Mouse (Mus musculus) gastrocnemius, postnatal 14 days (tissue): Measurements from ENCODE around the gene Secisbp2l. TPM values are rescaled to one million over a fixed set of nuclear protein-coding genes. Genes with fewer than 3 reads are reported as not detected.

Experiments
- DNase-seq: peaks from one replicate; pipeline ENCODE4 v3.0.0; 2021; ENCODE audit warnings: mixed read lengths
- intact Hi-C: fragments of 180-260 bp; cut with DNase I; formaldehyde crosslinking; loops from one replicate; pipeline ENCODE4 v1.15.1; 2025; ENCODE audit warnings: low total_unique reads
- long read RNA-seq, 2 experiments: library from polyadenylated mRNA; stranded (forward); transcript quantifications; one replicate each; pipeline ENCODE4 v2.0.0; 2021
- total RNA-seq, 2 experiments: library from RNA; stranded (reverse); gene quantifications; 2 replicates each; pipeline ENCODE4 v1.2.3; 2021

The Secisbp2l gene
- 10 to 100 TPM; 19.1 to 38.8 TPM for total RNA-seq
- long read RNA-seq, experiment 1, partial matches to known transcripts, result 0 of 1 reads
- long read RNA-seq, experiment 1, other reads (novel, unspliced or antisense), result 1 of 1 reads
- long read RNA-seq, experiment 2, full-length matches to known transcripts, result 1 of 6 reads
- long read RNA-seq, experiment 2, partial matches to known transcripts, result 1 of 6 reads
- long read RNA-seq, experiment 2, other reads (novel, unspliced or antisense), result 4 of 6 reads

DNA sequence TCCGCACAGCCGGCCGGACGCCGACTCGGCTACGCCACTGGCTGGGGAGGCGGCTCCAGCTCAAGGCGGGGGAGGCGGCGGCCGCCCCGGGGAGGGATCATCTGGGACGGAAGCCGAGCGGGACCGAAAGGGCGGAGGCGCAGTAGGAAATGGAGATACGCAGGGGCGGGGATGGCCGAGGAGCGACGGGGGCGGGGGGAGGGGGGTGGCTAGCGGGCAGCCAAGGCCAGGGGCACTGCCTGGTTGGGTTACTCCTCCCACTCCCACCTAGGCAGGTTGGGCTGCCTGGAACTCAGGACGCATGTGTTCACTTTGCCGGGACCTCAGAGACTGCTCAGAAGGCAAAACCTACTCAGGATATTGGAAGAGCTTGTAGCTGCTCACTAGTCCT is at the start of gene Secisbp2l:
TSS of gene Secisbp2l (minus strand) at position 152 of the 391 bp plus-strand sequence.
- DNase-seq, result peak; percentile 97
- intact Hi-C loops, result no loop called here

DNA sequence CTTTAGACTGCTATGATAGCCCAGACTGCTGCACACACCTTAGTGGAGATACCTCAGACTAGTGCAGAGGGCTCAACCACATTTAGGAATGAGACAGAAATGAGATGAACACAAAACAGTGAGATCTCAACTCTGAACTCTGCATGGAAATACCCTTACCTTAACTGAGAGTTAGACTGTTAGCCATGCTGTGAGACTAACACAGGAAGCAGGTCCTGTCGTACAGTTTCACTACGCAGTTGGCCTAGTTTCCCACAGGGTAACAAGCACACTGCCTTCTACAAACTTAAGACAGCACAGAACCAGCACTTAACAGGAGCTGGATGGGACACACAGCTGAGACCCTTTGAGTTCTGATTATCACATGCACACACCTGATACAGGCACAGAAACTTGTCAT is 47.3 kb upstream of the Secisbp2l start:
- no peak for DNase-seq
- intact Hi-C loops, result loop anchor here (10.0 kb wide), 1 partner anchor 65 kb away; no protein-coding TSS in a partner anchor

DNA sequence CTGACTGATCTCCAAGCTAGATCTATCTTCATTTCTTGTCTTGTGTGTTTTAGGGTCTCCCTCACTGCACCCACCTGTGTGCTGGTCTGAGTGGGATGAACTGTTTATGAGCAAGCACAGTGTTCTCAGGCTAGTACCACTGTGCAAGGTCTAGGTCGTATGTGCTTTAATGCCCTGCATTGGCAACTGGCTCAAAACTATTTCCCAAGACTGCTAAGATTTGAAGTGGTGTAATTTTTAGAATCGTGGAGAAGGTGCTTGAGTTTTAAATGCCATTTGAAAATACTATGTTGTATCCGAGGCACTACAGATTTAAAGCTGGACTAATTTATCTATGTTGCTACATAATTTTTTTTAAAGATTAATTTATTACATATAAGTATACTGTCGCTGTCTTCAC is 45.2 kb upstream of the Secisbp2l start:
- intact Hi-C loops, result no loop called here
- DNase-seq, result no peak

DNA sequence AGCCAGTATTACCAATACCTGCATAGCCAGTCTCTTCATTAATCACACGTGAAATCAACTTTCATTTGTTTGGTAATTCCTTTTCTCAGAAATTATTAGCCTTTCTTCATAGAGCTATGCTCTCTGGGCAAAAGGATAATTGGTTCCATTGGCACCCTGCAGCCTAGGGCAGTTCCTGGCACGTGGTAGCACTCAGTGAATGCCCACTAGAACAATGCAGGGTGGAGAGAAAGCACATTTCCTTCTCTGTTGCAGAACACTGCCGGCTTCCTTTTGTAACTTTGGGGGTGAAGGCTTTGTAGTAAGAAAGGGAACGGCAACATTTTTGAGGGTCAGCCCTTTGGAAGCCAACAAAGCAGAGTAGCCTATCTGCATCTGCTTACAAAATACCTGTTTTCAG is 43.5 kb upstream of the Secisbp2l start:
- no peak for DNase-seq
- intact Hi-C loops, result no loop called here

DNA sequence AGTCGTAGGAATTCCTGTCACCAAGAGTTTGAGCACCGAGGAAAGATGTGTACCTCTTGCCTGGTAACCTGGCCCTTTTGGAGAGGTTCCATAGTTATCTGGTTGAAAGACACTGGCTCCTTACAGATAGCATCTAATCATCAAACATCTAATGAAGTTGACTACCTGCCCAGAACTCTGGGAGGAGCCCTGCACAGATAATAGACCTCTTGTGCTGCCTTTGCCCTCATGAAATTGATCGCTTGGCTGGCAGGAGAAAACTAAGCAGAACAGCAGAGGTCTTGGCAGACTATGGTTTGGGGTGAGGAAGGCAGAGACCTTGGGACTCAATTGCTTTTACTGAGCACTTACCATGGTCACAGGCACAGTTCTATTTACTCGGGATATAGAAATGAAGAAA is 37.7 kb upstream of the Secisbp2l start:
- intact Hi-C loops, result no loop called here
- DNase-seq, result no peak

DNA sequence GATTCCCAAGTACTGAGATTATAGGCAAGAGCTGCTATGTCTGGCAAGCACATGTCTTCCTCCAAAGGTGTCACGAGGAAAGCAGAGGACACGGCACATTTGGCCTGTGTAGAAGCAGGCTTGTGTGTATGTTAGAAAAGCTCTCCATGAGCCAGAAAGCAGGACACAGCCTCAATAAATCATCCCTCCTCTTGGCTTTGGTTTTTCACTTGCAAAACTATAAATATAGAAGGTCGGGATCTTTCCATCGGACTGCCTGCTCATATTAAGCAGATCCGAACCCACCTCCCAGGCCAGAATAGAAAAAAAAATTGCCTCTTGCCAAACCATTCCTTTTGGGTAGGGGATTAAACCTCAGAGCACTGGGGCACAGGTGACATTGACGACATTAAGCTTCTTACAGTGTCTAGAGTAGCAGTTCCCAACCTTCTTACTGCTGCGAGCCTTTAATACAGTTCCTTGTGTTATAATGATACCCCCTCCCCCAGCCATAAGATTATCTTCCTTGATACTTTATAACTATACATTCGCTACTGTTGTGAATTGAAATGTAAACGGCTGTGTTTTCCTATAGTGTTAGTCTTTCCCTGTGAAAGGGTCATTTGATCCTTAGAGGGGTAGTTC is 31.4 kb upstream of the Secisbp2l start:
- intact Hi-C loops, result no loop called here
- no peak for DNase-seq

DNA sequence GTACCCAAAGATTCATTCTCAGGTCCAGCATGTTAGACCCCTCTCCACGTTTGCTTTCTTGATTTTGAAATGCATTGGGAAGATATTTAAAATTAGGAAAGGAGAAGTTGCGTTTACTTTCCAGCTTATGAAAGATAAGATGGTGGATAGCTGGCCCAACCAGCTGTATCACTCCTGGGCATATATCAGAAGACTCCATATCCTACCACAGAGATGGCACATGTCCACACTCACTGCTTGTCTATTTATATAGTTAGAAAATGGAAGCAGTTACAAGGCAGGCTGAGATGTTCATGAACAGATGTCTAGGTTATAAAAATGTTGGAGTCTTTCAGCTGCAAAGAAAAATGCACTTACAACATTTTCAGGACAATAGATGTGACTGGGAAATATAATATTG is 28.7 kb upstream of the Secisbp2l start:
- intact Hi-C loops, result no loop called here
- no peak for DNase-seq

DNA sequence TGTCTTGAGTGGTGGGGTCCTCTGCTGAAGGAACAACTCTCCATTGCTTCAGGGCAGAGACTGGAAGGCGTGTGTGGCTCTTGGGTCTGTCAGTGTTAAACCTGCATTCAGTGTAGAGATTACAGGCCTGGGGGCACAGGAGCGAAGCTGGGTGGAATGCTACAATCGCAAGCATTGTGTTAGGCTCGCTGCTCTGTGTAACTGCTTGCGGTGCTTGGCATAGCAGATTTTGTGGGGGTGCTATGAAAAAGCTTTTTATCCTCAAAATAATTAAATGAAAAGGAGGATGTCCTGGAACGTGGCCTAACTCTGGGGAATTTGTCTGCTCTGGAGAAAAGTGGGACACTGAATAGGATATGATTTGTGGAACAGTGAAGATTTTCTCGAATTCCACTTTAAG is 26.9 kb upstream of the Secisbp2l start:
- intact Hi-C loops, result no loop called here
- no peak for DNase-seq

DNA sequence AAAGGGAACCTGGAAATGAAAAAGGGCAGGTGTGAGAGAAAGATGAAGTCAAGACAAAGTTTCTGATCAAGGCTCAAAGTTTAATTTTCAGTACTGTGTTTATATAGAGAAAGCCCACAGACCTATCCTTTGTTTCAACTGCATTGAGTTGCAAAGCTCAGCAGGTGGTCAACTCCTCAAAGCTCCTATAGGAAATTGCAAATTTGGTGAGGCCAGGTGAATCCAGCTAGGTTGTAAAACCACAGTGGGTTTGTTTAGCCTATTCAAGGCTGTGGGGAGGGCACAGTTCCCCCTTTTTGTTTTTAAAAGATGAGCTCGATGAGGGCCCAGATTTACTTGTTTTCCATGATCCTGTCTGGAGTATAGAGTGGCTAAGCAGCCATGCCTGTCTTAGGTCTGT is 23.2 kb upstream of the Secisbp2l start:
- intact Hi-C loops, result no loop called here

DNA sequence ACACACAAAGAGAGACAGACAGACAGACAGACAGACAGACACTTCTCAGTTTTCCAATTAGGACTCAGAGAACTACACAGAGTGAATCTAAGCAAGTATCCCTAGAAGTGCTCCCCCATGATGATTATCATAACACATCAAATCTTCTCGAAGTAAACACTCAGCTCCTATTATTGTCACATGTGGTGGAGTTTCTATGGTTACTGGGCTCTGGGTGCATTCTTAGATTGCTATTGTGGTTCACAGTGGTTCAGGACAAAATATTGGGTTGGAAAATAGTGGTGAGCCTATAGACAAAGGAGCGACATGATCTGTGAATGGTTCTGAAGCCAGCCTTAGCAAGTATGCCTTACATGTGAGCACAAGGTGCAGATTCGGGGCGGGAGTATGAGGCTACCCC is 19.3 kb upstream of the Secisbp2l start:
- intact Hi-C loops, result no loop called here
- no peak for DNase-seq

More for the DNA sequence above, 23.2 kb upstream of the Secisbp2l start:
- DNase-seq, result no peak

DNA sequence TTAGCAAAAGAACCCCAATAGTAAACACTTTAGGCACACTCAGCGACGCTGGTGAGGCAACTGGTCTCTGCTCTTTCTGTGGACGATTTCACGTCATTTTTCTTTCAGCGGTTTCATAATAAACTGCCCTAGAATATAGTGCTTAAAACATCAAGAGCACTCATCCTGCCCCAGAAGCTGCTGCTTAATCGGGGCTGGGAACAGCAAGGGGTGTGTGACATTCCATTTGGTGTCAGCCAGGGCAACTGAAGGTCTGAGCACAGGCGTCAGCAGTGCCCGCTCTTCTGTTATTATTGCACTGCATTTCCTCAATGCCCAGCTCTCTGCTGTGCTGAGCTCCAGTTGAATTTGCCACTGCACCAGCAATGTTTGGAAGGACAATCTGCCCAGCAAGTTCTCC is 18.4 kb upstream of the Secisbp2l start:
- no peak for DNase-seq
- intact Hi-C loops, result no loop called here

DNA sequence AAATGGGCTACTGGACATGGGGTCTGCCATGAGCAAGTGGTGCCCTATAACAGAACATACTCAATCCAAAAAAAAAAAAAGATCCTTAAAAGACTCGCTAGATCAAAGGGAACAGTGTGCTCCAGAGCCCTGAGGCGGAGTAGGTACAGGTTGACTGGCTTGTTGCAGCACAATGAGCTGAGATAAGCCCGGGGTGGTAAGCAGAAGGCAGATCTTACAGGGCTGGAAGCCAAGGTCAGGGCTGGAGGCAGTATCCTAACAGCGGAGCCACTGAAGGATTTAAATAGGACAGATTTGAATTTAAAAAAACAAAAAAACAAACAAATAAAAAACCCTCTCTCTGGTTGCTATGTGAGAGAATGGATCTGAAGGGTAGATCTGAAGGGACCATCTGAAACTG is 17.8 kb upstream of the Secisbp2l start:
- no peak for DNase-seq
- intact Hi-C loops, result no loop called here

DNA sequence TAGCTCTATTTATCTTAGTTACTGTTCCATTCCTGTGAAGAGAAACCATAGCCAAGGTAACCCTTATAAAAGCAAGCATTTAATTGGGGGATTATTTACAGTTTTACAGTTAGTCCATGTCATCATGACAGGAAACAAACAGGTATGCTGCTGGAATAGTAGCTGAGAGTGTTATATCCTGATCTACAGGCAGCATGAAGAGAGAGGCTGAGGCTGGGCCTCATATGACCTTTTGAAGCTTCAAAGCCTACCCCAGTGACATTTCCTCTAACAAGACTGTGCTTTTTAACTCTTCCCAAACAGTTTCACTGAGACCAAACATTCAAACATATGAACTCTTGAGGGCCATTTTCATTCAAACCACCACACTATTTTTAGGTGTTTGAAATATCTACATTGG is 15.2 kb upstream of the Secisbp2l start:
- intact Hi-C loops, result no loop called here

DNA sequence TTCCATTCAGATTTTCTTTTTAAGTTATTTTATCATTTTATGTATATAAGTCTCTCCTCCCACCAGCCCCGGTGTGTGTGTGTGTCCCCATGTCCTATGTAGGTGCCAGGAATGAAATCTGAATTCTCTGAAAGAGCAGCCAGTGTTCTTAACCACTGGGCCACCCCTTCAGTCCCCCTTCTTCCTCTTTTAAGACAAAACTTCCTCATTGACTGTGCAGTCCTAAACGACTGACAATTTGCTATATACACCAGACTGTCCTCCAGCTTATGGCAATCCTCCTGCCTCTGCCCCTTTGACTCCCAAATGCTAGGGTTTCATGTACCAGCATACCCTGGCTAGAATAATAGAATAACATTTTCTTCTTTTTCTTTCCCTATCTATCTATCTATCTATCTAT is 12.4 kb upstream of the Secisbp2l start:
- intact Hi-C loops, result no loop called here
- no peak for DNase-seq

More for the DNA sequence above, 15.2 kb upstream of the Secisbp2l start:
- DNase-seq, result no peak

DNA sequence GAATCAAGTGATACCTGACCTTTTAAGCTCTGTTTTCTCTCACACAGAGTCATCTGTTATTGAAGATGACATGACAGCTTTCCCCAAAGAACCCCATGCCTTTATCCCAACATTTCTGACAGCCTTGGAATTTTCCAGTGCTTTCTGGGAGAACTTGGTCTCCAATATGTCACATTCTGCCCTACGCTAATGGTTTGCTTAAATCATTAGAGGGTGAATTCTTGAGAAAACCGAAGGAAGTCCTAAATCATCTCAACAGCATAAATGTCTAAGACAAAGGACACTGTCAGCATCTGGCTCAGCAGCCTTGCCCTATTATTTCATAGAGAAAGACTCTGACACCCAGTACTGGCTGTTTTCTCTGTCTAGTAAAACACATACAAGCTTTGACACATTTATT is 11.5 kb upstream of the Secisbp2l start:
- no peak for DNase-seq

DNA sequence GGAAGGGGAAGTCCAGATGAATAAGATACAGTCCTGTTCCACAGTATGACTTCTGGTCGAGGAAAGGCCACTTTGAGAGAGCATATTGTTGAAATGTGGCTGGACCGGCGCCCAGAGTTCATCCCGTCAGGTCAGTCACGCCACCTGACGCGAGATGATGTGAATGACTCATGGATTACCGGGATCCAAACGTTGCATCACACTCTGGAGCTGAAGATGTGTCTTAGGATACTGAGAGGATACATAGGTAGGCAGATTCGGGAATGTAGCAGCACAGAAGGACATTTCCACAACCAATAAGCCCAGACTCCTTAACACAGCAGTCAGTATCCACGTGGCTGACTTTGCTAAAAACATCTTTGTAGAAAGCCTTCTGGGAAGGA is 10.2 kb upstream of the Secisbp2l start:
- intact Hi-C loops, result no loop called here
- no peak for DNase-seq

More for the DNA sequence above, 11.5 kb upstream of the Secisbp2l start:
- intact Hi-C loops, result no loop called here

DNA sequence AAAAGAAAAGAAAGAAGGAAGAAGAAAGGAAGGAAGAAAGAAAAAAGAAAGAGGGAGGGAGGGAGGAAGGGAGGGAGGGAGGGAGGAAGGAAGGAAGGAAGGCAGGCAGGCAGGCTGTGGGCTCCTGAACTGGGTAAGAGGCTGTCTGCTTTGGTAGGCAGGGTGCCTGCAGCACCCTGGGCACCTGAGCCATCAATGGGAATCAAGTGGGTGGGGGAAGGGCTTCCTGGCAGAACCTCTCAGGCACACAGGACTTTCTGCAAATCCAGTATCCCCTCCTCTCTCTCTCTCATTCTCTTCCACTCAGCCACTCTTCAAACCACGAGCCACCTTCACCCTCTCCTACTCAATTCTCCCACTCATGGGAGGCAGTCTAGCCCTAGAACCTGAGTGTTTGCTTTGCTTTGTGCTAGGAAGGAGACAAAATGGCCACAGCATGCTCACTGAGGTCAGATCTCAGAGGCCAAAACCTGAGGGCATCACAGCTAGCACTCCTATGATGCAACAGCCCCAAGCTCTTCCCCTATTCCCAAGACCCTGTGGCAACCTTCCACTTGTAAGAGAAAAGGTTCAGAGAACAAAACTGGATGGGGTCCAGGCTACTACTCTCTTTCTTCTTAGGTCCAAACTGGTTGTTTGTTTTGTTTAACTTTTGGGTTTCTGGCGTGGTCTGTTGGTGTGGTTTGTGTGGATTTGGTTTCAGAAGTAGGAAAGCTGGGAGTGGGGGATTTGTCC is 9.6 kb upstream of the Secisbp2l start:
- intact Hi-C loops, result no loop called here
- no peak for DNase-seq

DNA sequence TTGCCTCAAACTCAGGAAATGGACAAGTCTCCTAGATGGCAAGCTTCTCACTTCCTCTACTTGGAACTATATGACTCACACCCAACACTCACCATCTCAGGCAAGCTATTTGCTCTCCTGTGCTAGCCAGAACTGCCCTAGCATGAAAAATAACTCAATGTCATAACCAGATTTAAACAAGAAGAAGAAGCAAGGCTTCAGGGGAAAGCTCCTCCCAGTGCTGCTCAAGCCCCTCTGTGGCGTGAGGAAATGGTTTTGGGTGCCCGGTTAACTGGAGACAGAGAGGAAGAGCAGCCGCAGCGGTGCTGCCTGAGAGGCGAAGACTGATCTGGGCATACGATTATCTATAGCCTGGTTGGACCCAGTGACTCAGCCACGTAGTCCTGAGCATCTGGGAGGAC is 8.8 kb upstream of the Secisbp2l start:
- intact Hi-C loops, result no loop called here
- no peak for DNase-seq

DNA sequence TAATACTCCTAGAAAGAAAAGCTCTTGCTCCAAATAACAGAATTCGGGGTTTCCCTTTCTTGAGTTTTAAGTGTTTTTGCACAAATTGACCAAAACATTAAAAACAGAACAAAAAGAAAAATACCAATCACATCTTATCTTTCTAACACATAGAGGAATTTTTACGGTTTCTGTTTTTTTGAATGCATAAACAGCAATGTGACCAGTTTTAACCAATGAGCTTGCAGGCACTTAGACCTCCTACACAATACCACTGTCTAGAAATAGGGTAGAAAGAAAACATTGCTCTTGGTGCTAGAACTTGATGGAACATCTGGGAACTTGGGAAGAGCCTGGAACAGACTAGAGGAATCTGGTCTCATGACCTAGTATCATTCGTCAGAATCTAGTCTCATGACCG is 7.6 kb upstream of the Secisbp2l start:
- intact Hi-C loops, result no loop called here
- DNase-seq, result no peak

DNA sequence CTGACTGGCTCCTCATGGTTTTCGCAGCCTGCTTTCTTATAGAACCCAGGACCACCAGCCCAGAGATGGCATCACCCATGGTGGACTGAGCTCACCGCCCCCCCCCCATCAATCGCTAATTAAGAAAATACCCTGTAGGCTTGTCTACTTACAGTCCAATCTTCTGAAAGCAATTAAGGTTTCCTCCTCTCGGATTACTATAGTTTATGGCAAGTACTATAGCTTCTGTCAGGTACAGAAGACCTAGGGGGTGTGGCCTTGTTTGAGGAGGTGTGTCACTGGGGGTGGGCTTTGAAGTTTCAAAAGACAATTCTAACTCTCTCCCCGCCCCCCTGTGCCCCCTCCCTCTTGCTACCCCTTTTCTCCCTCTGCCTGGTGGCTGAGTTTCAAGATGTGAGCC is 6.6 kb upstream of the Secisbp2l start:
- DNase-seq, result no peak
- intact Hi-C loops, result no loop called here

DNA sequence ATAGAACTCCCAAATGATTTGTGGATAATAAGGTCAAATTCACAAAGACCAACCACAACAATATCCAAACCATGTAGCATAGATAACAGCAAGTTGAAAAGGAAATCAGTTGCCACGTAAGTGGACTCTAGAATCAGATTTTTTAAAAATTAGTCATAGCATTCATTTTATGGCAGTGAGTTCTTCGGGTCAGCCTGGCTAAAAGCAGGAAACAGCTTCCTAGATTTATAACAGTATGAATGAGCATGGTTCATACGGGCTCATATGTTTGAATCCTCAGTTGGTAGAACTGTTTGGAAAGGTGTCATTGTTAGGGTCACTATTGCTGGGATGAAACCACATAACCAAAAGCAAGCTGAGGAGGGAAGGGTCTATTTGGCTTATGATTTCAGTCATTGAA is 6.1 kb upstream of the Secisbp2l start:
- intact Hi-C loops, result no loop called here
- DNase-seq, result no peak
